Mouse (Mus musculus): ENCODE results near the gene Clec3a. TPM values are rescaled to one million over a fixed set of nuclear protein-coding genes. Genes with fewer than 3 reads are reported as not detected.

Gene Clec3a
- total RNA-seq, 1 experiment = not detected

DNA sequence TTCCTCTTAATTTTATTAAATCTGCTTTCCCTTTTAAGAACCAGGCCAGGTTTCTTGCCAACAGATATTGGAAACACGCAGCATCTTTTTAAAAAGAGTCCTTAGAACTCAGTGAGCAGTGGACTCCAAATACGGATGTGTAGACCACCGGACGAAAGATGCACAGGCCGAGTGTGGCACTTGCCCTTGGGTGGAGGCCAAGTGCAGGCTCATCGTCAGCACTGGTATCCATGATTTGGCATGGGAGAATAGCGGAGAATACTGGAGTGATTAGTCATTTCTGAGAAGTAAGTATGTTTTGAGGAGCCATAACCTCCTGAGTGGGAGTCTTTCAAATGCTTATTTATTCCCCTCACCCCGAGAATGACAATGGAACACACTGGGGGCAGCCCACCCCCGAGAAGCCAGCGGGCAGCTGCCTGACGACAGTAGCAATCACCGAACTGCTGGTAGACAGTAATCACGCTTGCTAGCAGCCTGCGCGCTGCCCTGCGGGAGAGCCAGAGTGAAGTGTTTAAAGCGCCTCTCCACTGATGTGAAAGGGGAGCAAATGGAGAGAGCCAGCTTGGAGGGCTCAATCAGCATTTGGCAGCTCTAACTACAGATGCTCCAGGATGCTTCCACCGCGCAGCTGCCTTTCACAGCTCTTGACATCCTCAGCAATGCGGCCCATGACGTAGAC, 50.8 kb downstream of the Clec3a start:
- no peaks in the 10 kb centered on the region for H3K9me3 ChIP-seq (ENCODE audit: control insufficient read depth, insufficient read depth, low read depth, low read length)
- no peak overlapping the region for H3K27ac ChIP-seq (ENCODE audit: insufficient read depth, low read depth, low read length, poor library complexity, severe bottlenecking)
- 0 out of 2 replicates have a peak, but pooled peaks cover 2% of the 10 kb centered on the region for H3K36me3 ChIP-seq (ENCODE audit: control insufficient read depth, insufficient read depth, low read length, poor library complexity, severe bottlenecking)
- H3K4me1 ChIP-seq (ENCODE audit: control insufficient read depth in 2 of 2, insufficient read depth in 2 of 2, low read length in 2 of 2, poor library complexity in 1 of 2) = peaks cover 0 to 4% of the 10 kb centered on the region in 2 experiments; a peak in 2 of 4 replicates
- no peak overlapping the region for H3K4me3 ChIP-seq (ENCODE audit: insufficient read depth in 1 of 2, low read depth in 1 of 2, low read length in 2 of 2, poor library complexity in 1 of 2, severe bottlenecking in 1 of 2)
- TF ChIP-seq ZNF384 (IDR thresholded peaks at IDR 0.05; ENCODE audit: low read depth, low read length) (no peak), MAFK (IDR thresholded peaks at IDR 0.05; ENCODE audit: insufficient read depth, low read depth, low read length) (no peak), CHD2 (IDR thresholded peaks at IDR 0.05; ENCODE audit: low read depth, low read length) (no peak), HCFC1 (IDR thresholded peaks at IDR 0.05; ENCODE audit: borderline replicate concordance, insufficient read depth, low read length) (no peak), ZC3H11A (IDR thresholded peaks at IDR 0.05; ENCODE audit: borderline replicate concordance, low read depth, low read length) (no peak)
- in situ Hi-C loops (cut with MboI; ENCODE audit: low sequenced_read_pairs in 2 of 2, unreplicated experiment in 2 of 2) = no loop called here
- no peak overlapping the region for H3K9ac ChIP-seq (ENCODE audit: insufficient read depth, low read depth, low read length, poor library complexity, severe bottlenecking)
- no peak for DNase-seq (ENCODE audit: low read depth, low spot score)

DNA sequence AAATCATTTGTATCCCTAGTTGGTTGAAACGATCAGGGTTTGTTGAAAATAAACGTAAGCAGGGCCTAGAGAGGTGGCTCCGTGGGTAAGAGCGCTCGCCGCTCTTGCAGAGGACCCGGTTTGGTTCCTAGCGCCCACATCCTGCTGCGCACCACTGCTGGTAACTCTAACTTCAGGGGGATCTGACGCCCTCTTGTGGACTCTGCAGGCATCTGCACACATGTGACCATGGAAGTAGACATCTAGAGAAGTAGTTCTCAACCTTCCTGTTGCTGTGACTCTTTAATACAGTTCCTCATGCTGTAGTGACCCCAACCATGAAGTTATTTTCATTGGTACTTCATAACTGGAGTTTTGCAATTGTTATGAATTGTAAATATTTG, 51.3 kb downstream of the Clec3a start:
- no peak for DNase-seq (ENCODE audit: low read depth, low spot score)
- Histone ChIP-seq H3K9ac (ENCODE audit: insufficient read depth, low read depth, low read length, poor library complexity, severe bottlenecking) (no peak overlapping the region), H3K4me3 (ENCODE audit: insufficient read depth in 1 of 2, low read depth in 1 of 2, low read length in 2 of 2, poor library complexity in 1 of 2, severe bottlenecking in 1 of 2) (no peak overlapping the region), H3K9me3 (ENCODE audit: control insufficient read depth, insufficient read depth, low read depth, low read length) (no peaks in the 10 kb centered on the region), H3K27ac (ENCODE audit: insufficient read depth, low read depth, low read length, poor library complexity, severe bottlenecking) (no peak overlapping the region), H3K36me3 (ENCODE audit: control insufficient read depth, insufficient read depth, low read length, poor library complexity, severe bottlenecking) (0 out of 2 replicates have a peak, but pooled peaks cover 2% of the 10 kb centered on the region), H3K4me1 (ENCODE audit: control insufficient read depth in 2 of 2, insufficient read depth in 2 of 2, low read length in 2 of 2, poor library complexity in 1 of 2) (peaks cover 0 to 4% of the 10 kb centered on the region in 2 experiments; a peak in 2 of 4 replicates)
- TF ChIP-seq ZC3H11A (IDR thresholded peaks at IDR 0.05; ENCODE audit: borderline replicate concordance, low read depth, low read length) (no peak), ZNF384 (IDR thresholded peaks at IDR 0.05; ENCODE audit: low read depth, low read length) (no peak), HCFC1 (IDR thresholded peaks at IDR 0.05; ENCODE audit: borderline replicate concordance, insufficient read depth, low read length) (no peak), CHD2 (IDR thresholded peaks at IDR 0.05; ENCODE audit: low read depth, low read length) (no peak), MAFK (IDR thresholded peaks at IDR 0.05; ENCODE audit: insufficient read depth, low read depth, low read length) (no peak)
- in situ Hi-C loops (cut with MboI; ENCODE audit: low sequenced_read_pairs in 2 of 2, unreplicated experiment in 2 of 2) = no loop called here

DNA sequence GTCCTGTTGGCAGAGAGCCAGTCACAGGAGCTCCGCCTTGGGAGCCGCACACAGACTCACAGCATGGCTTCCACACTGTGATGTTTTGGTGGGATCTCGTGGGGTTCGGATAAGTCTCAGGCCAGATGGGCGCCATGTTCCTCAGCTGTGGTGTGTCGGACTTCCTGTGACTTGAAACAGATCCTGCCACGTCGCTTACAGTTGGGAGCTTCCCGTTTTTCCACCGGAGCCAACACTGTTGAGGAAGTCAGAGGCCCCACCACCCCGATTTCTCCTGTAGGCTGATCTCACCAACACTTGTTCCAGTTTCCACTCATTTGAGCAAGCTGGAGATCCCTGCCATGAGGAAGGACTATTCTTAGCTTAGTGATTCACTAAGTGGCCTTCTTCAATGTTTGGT, 55.7 kb downstream of the Clec3a start:
- H3K4me1 ChIP-seq (ENCODE audit: control insufficient read depth in 2 of 2, insufficient read depth in 2 of 2, low read length in 2 of 2, poor library complexity in 1 of 2) = peaks cover 0 to 6% of the 10 kb centered on the region in 2 experiments; a peak in 2 of 4 replicates
- DNase-seq (ENCODE audit: low read depth, low spot score) = no peak
- H3K9ac ChIP-seq (ENCODE audit: insufficient read depth, low read depth, low read length, poor library complexity, severe bottlenecking) = no peak overlapping the region
- H3K36me3 ChIP-seq (ENCODE audit: control insufficient read depth, insufficient read depth, low read length, poor library complexity, severe bottlenecking) = 0 out of 2 replicates have a peak, but pooled peaks cover 2% of the 10 kb centered on the region
- in situ Hi-C loops (cut with MboI; ENCODE audit: low sequenced_read_pairs in 2 of 2, unreplicated experiment in 2 of 2) = no loop called here
- H3K27ac ChIP-seq (ENCODE audit: insufficient read depth, low read depth, low read length, poor library complexity, severe bottlenecking) = no peak overlapping the region
- H3K4me3 ChIP-seq (ENCODE audit: insufficient read depth in 1 of 2, low read depth in 1 of 2, low read length in 2 of 2, poor library complexity in 1 of 2, severe bottlenecking in 1 of 2) = no peak overlapping the region
- H3K9me3 ChIP-seq (ENCODE audit: control insufficient read depth, insufficient read depth, low read depth, low read length) = no peaks in the 10 kb centered on the region
- TF ChIP-seq ZNF384 (IDR thresholded peaks at IDR 0.05; ENCODE audit: low read depth, low read length) (no peak), HCFC1 (IDR thresholded peaks at IDR 0.05; ENCODE audit: borderline replicate concordance, insufficient read depth, low read length) (no peak)

Other genes starting within 250 kb of the Clec3a start
- 1.1 and 2.4 TPM in 2 replicates for gene Vat1l, start 212.5 kb upstream of the Clec3a start, total RNA-seq (2012; rRNA removed)
- 12.5 and 15.2 TPM in 2 replicates for gene Wwox, start 21.6 kb downstream of the Clec3a start, total RNA-seq (2012; rRNA removed)

Measured in ES-E14 (cell line).